Mouse (Mus musculus): ENCODE results near the gene Scml2. TPM values are rescaled to one million over a fixed set of nuclear protein-coding genes. Genes with fewer than 3 reads are reported as not detected.
"Not testable (repeated sequence)": the region's sequence is repeated elsewhere in the genome, so short reads cannot be mapped to it uniquely, and the experiment has no call there.

The Scml2 gene
- polyA plus RNA-seq (2016; fragmentation: Nextera tagmentation; extraction: Ambion mirVana) = 2.4 and 3.0 TPM in 2 replicates

DNA sequence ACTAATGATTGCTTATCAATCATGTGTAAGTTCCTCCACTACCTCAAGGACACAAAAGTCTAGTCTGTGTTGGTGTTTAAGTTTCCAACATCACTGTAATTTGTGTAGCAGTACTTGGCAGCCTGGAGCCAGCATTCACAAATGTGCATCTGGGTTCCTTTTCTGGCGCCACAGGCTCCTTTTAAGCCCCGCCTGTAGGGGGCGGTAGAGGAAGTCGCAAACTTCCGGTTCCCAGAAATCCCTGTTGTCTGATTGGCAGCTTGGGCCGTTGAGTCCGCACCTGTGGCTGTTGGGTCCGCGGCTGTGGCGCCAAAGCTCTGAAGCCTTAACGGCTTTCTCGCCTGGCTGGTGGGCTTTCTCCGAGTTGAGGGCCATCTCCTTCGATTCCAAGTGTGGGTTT is at the start of gene Scml2:
TSS of gene Scml2 (plus strand) at position 301 of the 400 bp plus-strand sequence.
- not testable (repeated sequence) for DNase-seq (ENCODE audit: low spot score); H3K9me3 ChIP-seq (replicated peaks); H3K27ac ChIP-seq; H3K36me3 ChIP-seq; H3K4me1 ChIP-seq; H3K4me3 ChIP-seq
- peaks cover 67% of the 10 kb centered on the region for H3K27me3 ChIP-seq (ENCODE audit: low read depth, poor library complexity, severe bottlenecking)
- 94% methylated on average over 2 of the region's 14 CpGs for WGBS

DNA sequence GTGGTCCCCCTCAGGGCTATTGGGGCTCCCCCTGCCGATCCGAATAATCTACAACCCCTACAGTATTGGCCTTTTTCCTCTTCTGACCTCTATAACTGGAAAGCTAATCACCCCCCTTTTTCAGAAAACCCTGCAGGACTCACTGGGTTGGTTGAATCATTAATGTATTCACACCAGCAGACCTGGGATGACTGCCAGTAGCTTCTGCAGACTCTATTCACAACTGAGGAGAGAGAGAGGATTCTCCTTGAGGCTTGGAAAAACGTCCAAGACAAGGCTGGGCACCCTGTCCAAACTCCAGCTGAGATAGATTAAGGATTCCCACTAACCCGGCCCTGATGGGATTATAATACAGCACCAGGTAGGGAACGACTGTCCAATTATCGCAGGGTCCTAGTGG is 41.4 kb upstream of the Scml2 start:
- 88% methylated on average over 6 of the region's 6 CpGs for WGBS
- H3K4me3 ChIP-seq; H3K9me3 ChIP-seq (replicated peaks); H3K27ac ChIP-seq; DNase-seq (ENCODE audit: low spot score); H3K36me3 ChIP-seq; H3K4me1 ChIP-seq: not testable (repeated sequence)
- peaks cover 23% of the 10 kb centered on the region for H3K27me3 ChIP-seq (ENCODE audit: low read depth, poor library complexity, severe bottlenecking)

DNA sequence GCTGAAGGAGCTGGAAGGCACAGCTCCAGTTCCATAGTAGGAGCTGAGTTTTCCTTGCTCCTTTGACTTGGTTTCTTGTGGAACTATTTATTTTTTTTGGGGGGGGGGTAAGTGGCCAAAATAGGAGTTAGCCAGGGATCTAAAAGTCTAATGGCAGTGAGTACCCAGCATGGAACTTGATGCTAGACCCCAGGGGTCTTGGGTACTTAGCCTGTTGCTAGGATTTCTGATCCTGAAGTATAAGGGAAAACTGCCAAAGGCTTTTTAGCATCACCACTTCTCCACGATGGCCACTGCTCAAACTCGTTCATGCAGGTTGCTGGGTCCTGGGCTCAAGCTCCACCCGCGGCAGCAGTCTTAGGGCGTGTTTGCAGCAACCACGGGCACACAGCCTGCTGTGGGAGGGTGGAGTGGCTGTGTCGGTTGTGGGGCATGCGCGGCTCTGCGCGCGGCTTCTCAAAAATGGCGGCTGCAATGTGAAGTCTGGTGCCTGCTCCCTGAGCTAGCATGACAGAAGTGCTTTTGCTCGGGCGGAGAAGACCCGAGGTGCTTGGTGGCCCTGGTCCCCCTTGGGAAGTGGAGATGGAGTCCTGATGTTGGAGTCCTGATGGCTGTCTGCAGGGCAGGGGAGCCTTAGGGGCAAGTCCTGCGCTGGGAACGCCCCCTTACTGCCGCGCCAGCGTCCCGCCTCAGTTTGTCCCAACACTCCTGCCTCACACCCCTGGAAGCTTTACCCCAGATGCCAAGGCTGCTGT is 45.5 kb downstream of the Scml2 start:
- Histone ChIP-seq H3K4me1 (no peaks in the 10 kb centered on the region), H3K36me3 (no peaks in the 10 kb centered on the region), H3K27ac (peak overlapping the region; percentile 85), H3K4me3 (peak overlapping the region; percentile 60), H3K27me3 (ENCODE audit: low read depth, poor library complexity, severe bottlenecking) (peaks cover 65% of the 10 kb centered on the region), H3K9me3 (replicated peaks) (no peaks in the 10 kb centered on the region)
- 15% methylated on average over 22 of the region's 22 CpGs for WGBS
- peak; percentile 64 for DNase-seq (ENCODE audit: low spot score)

DNA sequence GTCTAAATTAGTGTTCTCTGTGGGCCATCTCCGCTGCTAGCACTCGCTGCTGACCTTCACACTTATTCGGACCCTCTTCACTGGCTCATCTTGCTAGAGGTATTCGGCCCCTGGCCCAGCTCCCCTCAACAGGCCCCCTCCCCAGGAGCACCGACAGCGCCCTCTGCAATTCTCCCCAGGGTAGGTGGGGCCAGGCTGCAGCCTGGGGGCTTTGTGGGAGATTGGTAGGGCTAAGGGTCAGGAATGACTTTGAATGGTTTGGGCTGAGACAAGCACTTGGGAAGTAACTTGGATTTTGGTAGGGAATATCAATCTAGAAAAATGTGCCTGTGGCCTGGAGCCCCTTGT is 46.0 kb downstream of the Scml2 start:
- Histone ChIP-seq H3K9me3 (replicated peaks) (no peaks in the 10 kb centered on the region), H3K4me3 (peak overlapping the region; percentile 60), H3K27ac (peak overlapping the region; percentile 85), H3K27me3 (ENCODE audit: low read depth, poor library complexity, severe bottlenecking) (peaks cover 64% of the 10 kb centered on the region), H3K36me3 (no peaks in the 10 kb centered on the region), H3K4me1 (no peaks in the 10 kb centered on the region)
- 15% methylated on average over 6 of the region's 6 CpGs for WGBS
- DNase-seq (ENCODE audit: low spot score) = no peak

DNA sequence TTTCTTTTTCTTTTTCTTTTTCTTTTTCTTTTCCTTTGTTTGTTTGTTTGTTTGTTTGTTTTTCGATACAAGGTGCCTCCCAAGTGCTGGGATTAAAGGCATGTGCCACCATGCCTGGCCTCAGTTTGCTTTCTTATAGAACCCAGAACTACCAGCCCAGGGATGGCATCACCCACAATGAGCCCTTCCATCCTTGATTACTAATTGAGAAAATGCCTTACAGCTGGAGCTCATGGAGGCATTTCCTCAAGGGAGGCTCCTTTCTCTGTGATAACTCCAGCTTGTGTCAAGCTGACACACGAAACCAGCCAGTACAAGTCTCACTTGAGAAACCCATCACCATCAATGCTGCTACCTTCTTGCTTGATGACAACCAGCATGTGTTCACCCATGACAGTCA is 170.2 kb downstream of the Scml2 start, which contains the start of gene Gm15262:
TSS of gene Gm15262 (plus strand) at position 301 of the 400 bp plus-strand sequence.
- H3K4me3 ChIP-seq; H3K4me1 ChIP-seq; H3K9me3 ChIP-seq (replicated peaks); H3K36me3 ChIP-seq; DNase-seq (ENCODE audit: low spot score); H3K27ac ChIP-seq: not testable (repeated sequence)
- WGBS = 95% methylated on average over 2 of the region's 2 CpGs
- peaks cover 45% of the 10 kb centered on the region for H3K27me3 ChIP-seq (ENCODE audit: low read depth, poor library complexity, severe bottlenecking)

Other genes with a start within 250 kb of the Scml2 start
- 0.24 TPM in 1 of 2 replicates, not detected in the other for gene Gja6, start 210.1 kb upstream of the Scml2 start, polyA plus RNA-seq (2016; fragmentation: Nextera tagmentation; extraction: Ambion mirVana)
- 0.87 and 1.4 TPM in 2 replicates for gene Cdkl5, start 122.5 kb upstream of the Scml2 start, polyA plus RNA-seq (2016; fragmentation: Nextera tagmentation; extraction: Ambion mirVana)
- not detected in 2 replicates for gene Gm15262, start 170.3 kb downstream of the Scml2 start, polyA plus RNA-seq (2016; fragmentation: Nextera tagmentation; extraction: Ambion mirVana)

Measured in limb, embryonic 10.5 days (tissue).